Mouse (Mus musculus) G1E-ER4 (cell line): ENCODE data around the gene Trappc10. TPM values are rescaled to one million over a fixed set of nuclear protein-coding genes. Genes with fewer than 3 reads are reported as not detected.

Source experiments
- GATA1 ChIP-seq: IDR thresholded peaks from one replicate; pipeline ENCODE4 v1.8.0; 2012; ENCODE audit warnings: low read length, inconsistent platforms
- polyA plus RNA-seq: library from polyadenylated mRNA; stranded (reverse); fragments of >175 nt; gene quantifications from 2 replicates; pipeline ENCODE4 v1.2.3, GENCODE M21; 2012

Trappc10 gene
- polyA plus RNA-seq, 1 experiment, result 109 TPM

- no peak for TF ChIP-seq GATA1
Measured at GRCm38 (mm10) chr10:78265881-78266280, 21.4 kb upstream of the Trappc10 start.

- TF ChIP-seq GATA1, result no peak
Measured at GRCm38 (mm10) chr10:78264735-78265134, 20.3 kb upstream of the Trappc10 start.

- TF ChIP-seq GATA1, result no peak
Measured at GRCm38 (mm10) chr10:78260916-78261650, 16.6 kb upstream of the Trappc10 start.

- no peak for TF ChIP-seq GATA1
Measured at GRCm38 (mm10) chr10:78260322-78260721, 15.9 kb upstream of the Trappc10 start.

GRCm38 (mm10) chr10:78259702-78260101 lies 15.3 kb upstream of the Trappc10 start:
- no peak for TF ChIP-seq GATA1

- no peak for TF ChIP-seq GATA1
Measured at GRCm38 (mm10) chr10:78259230-78259629, 14.8 kb upstream of the Trappc10 start.

GRCm38 (mm10) chr10:78258142-78258675 lies 13.8 kb upstream of the Trappc10 start:
- TF ChIP-seq GATA1, result no peak

- no peak for TF ChIP-seq GATA1
Measured at GRCm38 (mm10) chr10:78255646-78256059, 11.2 kb upstream of the Trappc10 start.

GRCm38 (mm10) chr10:78247206-78247605 lies 2.8 kb upstream of the Trappc10 start:
- TF ChIP-seq GATA1, result no peak

- TF ChIP-seq GATA1, result no peak
Measured at GRCm38 (mm10) chr10:78246725-78247124, 2.3 kb upstream of the Trappc10 start.

- TF ChIP-seq GATA1, result no peak
Measured at GRCm38 (mm10) chr10:78245225-78245547, 745 bp upstream of the Trappc10 start.

GRCm38 (mm10) chr10:78244058-78244437 lies 393 bp downstream of the Trappc10 start:
- TF ChIP-seq GATA1, result no peak

GRCm38 (mm10) chr10:78238926-78239325 lies 5.5 kb downstream of the Trappc10 start:
- TF ChIP-seq GATA1, result no peak

- no peak for TF ChIP-seq GATA1
Measured at GRCm38 (mm10) chr10:78238297-78238696, 6.1 kb downstream of the Trappc10 start.

GRCm38 (mm10) chr10:78237809-78238208 lies 6.6 kb downstream of the Trappc10 start:
- no peak for TF ChIP-seq GATA1

- no peak for TF ChIP-seq GATA1
Measured at GRCm38 (mm10) chr10:78236885-78237629, 7.4 kb downstream of the Trappc10 start.

GRCm38 (mm10) chr10:78233756-78234155 lies 10.7 kb downstream of the Trappc10 start:
- no peak for TF ChIP-seq GATA1
